Mouse (Mus musculus): ENCODE data around the gene Klhl12.
"Not testable (repeated sequence)": the region's sequence is repeated elsewhere in the genome, so short reads cannot be mapped to it uniquely, and the experiment has no call there.

The Klhl12 gene

DNA sequence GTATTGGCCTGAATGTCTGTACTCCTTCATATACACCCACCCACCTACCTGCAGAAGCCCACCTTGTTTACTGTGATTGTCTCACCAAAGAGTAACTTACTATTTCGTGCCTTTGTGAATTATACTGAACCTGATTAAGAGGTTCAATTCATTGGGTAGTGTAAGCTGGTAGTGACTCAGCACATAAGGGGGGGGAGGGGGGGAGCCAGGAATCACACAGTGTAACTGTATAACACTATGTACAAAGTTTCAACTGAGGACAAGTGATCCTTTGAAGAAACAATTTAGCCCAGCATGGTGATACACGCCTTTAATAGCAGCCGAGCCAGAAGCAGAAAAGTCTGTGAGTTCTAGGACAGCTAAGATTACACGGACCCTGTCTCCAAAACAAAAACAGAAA is 21.9 kb upstream of the Klhl12 start:
- no peak for DNase-seq (ENCODE audit: low read depth, low spot score)
- Histone ChIP-seq H3K27me3 (ENCODE audit: control insufficient read depth, insufficient read depth, low read length, poor library complexity, severe bottlenecking) (no peaks in the 10 kb centered on the region), H3K36me3 (ENCODE audit: control insufficient read depth, insufficient read depth, low read length, poor library complexity, severe bottlenecking) (peaks cover 7% of the 10 kb centered on the region; the same call in 1 of the 2 replicates)

GRCm38 (mm10) chr1:134435414-134435813 is 19.9 kb upstream of the Klhl12 start:
- peaks cover 3% of the 10 kb centered on the region; the same call in 1 of the 2 replicates for H3K36me3 ChIP-seq (ENCODE audit: control insufficient read depth, insufficient read depth, low read length, poor library complexity, severe bottlenecking)
- peak; percentile 68 for DNase-seq (ENCODE audit: low read depth, low spot score)
- H3K27me3 ChIP-seq (ENCODE audit: control insufficient read depth, insufficient read depth, low read length, poor library complexity, severe bottlenecking), result no peaks in the 10 kb centered on the region

DNA sequence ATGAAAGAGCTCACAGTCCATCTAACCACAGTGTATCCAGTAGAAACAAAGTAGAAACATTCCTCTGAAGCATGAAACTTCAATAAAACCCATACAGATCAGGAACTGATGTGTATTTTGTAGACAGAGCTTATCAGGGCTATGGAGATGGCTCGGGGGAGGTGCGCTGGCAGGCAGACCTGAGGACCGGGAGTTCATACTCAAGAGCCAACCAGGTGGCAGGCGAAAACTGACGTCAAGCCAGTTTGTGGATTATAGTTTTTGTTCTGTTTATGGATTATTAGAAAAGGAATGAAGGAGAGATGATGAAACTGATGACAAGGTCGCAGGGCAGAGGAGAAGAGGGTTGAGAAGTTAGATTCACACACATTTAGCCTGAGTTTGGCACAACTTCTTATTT is 14.9 kb upstream of the Klhl12 start:
- no peaks in the 10 kb centered on the region for H3K27me3 ChIP-seq (ENCODE audit: control insufficient read depth, insufficient read depth, low read length, poor library complexity, severe bottlenecking)
- no peaks in the 10 kb centered on the region for H3K36me3 ChIP-seq (ENCODE audit: control insufficient read depth, insufficient read depth, low read length, poor library complexity, severe bottlenecking)
- no peak for DNase-seq (ENCODE audit: low read depth, low spot score)

- not testable (repeated sequence) for DNase-seq (ENCODE audit: low read depth, low spot score); H3K27me3 ChIP-seq (ENCODE audit: control insufficient read depth, insufficient read depth, low read length, poor library complexity, severe bottlenecking); H3K36me3 ChIP-seq (ENCODE audit: control insufficient read depth, insufficient read depth, low read length, poor library complexity, severe bottlenecking)
Observed at GRCm38 (mm10) chr1:134441737-134442136, 13.6 kb upstream of the Klhl12 start.

DNA sequence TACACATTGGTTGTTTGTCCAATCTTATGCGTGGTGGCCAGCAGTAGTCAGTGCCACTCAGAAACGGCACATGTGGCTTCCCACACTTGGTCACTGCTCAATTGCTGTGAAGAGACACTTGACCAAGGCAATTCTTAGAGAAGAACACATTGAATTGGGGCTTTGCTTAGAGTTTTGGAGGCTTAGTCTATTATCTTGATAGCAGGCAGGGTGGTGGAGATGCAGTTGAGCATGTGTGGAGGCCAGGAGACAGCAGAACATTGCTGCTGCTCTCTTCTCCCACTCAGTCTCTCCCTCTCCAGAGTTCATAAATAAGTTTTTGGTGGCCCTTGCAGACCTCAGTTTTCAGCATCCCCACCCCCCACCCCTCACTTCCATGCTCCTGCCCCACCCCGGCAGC is 12.9 kb upstream of the Klhl12 start:
- DNase-seq (ENCODE audit: low read depth, low spot score), result no peak
- Histone ChIP-seq H3K27me3 (ENCODE audit: control insufficient read depth, insufficient read depth, low read length, poor library complexity, severe bottlenecking) (no peaks in the 10 kb centered on the region; the same call in 1 of the 2 replicates), H3K36me3 (ENCODE audit: control insufficient read depth, insufficient read depth, low read length, poor library complexity, severe bottlenecking) (no peaks in the 10 kb centered on the region)

GRCm38 (mm10) chr1:134443288-134443687 is 12.0 kb upstream of the Klhl12 start:
- not testable (repeated sequence) for H3K27me3 ChIP-seq (ENCODE audit: control insufficient read depth, insufficient read depth, low read length, poor library complexity, severe bottlenecking); DNase-seq (ENCODE audit: low read depth, low spot score); H3K36me3 ChIP-seq (ENCODE audit: control insufficient read depth, insufficient read depth, low read length, poor library complexity, severe bottlenecking)

DNA sequence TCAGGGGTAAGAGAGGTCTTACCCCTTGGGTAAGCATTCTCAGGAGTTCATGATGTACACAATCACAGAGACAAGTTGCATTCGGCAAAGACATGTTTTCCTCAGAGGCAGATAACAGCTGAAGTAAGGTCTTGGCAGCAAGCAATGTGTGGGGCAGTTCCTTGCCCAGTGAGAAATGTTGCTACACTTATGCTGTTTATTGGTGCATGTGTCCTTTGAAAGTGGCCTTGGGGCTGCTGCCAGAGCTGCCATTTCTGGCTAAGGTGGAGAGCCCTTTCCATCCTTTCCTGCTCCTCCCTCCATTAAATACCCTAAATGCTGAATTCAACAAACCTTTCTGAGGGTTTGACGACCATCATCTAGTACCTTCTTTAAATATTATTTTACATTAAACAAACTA is 9.9 kb upstream of the Klhl12 start:
- Histone ChIP-seq H3K36me3 (ENCODE audit: control insufficient read depth, insufficient read depth, low read length, poor library complexity, severe bottlenecking) (no peaks in the 10 kb centered on the region), H3K27me3 (ENCODE audit: control insufficient read depth, insufficient read depth, low read length, poor library complexity, severe bottlenecking) (no peaks in the 10 kb centered on the region; the same call in 1 of the 2 replicates)
- no peak for DNase-seq (ENCODE audit: low read depth, low spot score)

DNA sequence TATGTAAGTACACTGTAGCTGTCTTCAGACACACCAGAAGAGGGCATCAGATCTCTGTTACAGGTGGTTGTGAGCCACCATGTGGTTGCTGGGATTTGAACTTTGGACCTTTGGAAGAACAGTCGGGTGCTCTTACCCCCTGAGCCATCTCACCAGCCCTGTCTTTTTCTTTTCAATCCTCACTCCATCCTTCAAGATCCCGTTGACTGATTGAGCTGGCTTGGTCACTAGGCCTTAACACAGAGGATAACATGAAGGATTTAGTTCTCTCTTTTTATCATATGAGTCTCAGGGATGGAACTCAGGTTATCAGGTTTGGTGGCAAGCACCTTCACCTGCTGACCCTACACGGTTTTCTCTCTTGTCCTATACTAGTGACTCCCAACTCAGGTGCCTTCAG is 6.8 kb upstream of the Klhl12 start:
- DNase-seq (ENCODE audit: low read depth, low spot score); H3K36me3 ChIP-seq (ENCODE audit: control insufficient read depth, insufficient read depth, low read length, poor library complexity, severe bottlenecking); H3K27me3 ChIP-seq (ENCODE audit: control insufficient read depth, insufficient read depth, low read length, poor library complexity, severe bottlenecking): not testable (repeated sequence)

GRCm38 (mm10) chr1:134450201-134450600 is 5.1 kb upstream of the Klhl12 start:
- H3K27me3 ChIP-seq (ENCODE audit: control insufficient read depth, insufficient read depth, low read length, poor library complexity, severe bottlenecking), result no peaks in the 10 kb centered on the region; the same call in 1 of the 2 replicates
- DNase-seq (ENCODE audit: low read depth, low spot score), result no peak
- no peaks in the 10 kb centered on the region for H3K36me3 ChIP-seq (ENCODE audit: control insufficient read depth, insufficient read depth, low read length, poor library complexity, severe bottlenecking)

DNA sequence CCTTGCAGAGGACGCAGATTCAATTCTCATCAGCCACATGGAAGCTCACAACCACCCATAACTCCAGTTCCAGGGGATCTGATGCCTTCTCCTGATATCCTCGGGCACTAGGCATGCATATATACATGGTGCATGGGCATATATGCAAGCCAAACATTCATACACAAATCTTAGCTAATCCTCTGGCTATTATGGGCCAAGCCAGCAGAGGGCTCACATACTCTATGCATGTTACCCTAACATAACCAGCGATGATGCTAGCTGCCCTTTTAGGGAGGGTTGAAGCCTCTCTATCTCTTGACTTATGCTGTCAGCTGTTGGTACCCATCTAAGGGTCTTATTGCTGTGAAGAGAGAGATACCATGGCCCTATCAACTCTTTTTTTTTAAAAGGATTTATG is 4.3 kb upstream of the Klhl12 start:
- peak; percentile 71 for DNase-seq (ENCODE audit: low read depth, low spot score)
- Histone ChIP-seq H3K36me3 (ENCODE audit: control insufficient read depth, insufficient read depth, low read length, poor library complexity, severe bottlenecking) (no peaks in the 10 kb centered on the region), H3K27me3 (ENCODE audit: control insufficient read depth, insufficient read depth, low read length, poor library complexity, severe bottlenecking) (no peaks in the 10 kb centered on the region; the same call in 1 of the 2 replicates)

GRCm38 (mm10) chr1:134456060-134456459 is 729 bp downstream of the Klhl12 start:
- peaks cover 1% of the 10 kb centered on the region; the same call in 1 of the 2 replicates for H3K36me3 ChIP-seq (ENCODE audit: control insufficient read depth, insufficient read depth, low read length, poor library complexity, severe bottlenecking)
- DNase-seq (ENCODE audit: low read depth, low spot score), result no peak
- no peaks in the 10 kb centered on the region for H3K27me3 ChIP-seq (ENCODE audit: control insufficient read depth, insufficient read depth, low read length, poor library complexity, severe bottlenecking)

DNA sequence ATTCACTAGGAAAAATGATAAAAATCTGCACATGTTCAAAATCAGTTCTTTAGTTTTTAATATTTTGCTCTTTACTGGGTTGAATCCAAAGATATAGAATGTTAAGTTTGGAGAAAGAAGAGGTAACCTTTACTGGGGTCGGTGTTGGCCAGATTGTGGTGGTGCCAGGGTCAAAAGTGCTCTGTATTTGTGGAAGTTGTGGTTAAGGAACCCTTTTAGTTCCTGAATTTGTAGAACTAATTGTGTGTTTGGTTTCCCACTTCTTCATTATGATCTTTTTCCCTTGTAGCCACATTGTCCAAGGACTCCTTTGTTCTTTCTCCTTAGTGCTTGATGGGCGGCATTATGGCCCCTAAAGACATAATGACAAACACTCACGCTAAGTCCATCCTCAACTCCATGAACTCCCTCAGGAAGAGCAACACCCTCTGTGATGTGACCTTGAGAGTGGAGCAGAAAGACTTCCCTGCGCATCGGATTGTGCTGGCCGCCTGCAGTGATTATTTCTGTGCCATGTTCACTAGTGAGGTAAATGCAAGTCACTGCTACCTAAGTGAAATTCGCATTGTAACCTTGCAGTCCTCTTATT is 2.9 kb downstream of the Klhl12 start:
- H3K36me3 ChIP-seq (ENCODE audit: control insufficient read depth, insufficient read depth, low read length, poor library complexity, severe bottlenecking), result peaks cover 6% of the 10 kb centered on the region; the same call in 1 of the 2 replicates

GRCm38 (mm10) chr1:134460294-134461284 is 5.3 kb downstream of the Klhl12 start:
- H3K36me3 ChIP-seq (ENCODE audit: control insufficient read depth, insufficient read depth, low read length, poor library complexity, severe bottlenecking), result peaks cover 10% of the 10 kb centered on the region; the same call in 1 of the 2 replicates
- no peaks in the 10 kb centered on the region for H3K27me3 ChIP-seq (ENCODE audit: control insufficient read depth, insufficient read depth, low read length, poor library complexity, severe bottlenecking)
- DNase-seq (ENCODE audit: low read depth, low spot score), result no peak

More for the DNA sequence above, 2.9 kb downstream of the Klhl12 start:
- H3K27me3 ChIP-seq (ENCODE audit: control insufficient read depth, insufficient read depth, low read length, poor library complexity, severe bottlenecking), result no peaks in the 10 kb centered on the region
- no peak for DNase-seq (ENCODE audit: low read depth, low spot score)

GRCm38 (mm10) chr1:134484623-134485022 is 29.3 kb downstream of the Klhl12 start:
- H3K36me3 ChIP-seq (ENCODE audit: control insufficient read depth, insufficient read depth, low read length, poor library complexity, severe bottlenecking), result 0 out of 2 replicates have a peak, but pooled peaks cover 2% of the 10 kb centered on the region
- H3K27me3 ChIP-seq (ENCODE audit: control insufficient read depth, insufficient read depth, low read length, poor library complexity, severe bottlenecking), result no peaks in the 10 kb centered on the region
- no peak for DNase-seq (ENCODE audit: low read depth, low spot score)

All from splenic B cell, adult 2 months (primary cell).